19 mouse cellular contexts compared by ENCODE assay signal in genomic region chr11:75383529-75383928, GRCm38 (mm10). TPM values are rescaled to one million over a fixed set of nuclear protein-coding genes. Genes with fewer than 3 reads are reported as not detected.
DNase-seq lines count a peak whose midpoint lies in the region; ATAC-seq and TF ChIP-seq lines count a peak whose summit lies in the region.
"Not testable (repeated sequence)": the region's sequence is repeated elsewhere in the genome, so short reads cannot be mapped to it uniquely, and the experiment has no call there.
"Had no signal": no experiment of that assay in that cellular context is flagged by ENCODE, and none has a peak within 500 bp of the region (broad histone marks: within the 10 kb centered on the region; RNA-seq: fewer than 3 reads in every experiment).

No protein-coding gene starts in this region.

- DNase-seq in 3134 (ENCODE audit: extremely low read depth, insufficient read length, low spot score): peak; percentile 62
- peak; percentile 76 for DNase-seq in NIH3T3 (ENCODE audit: low read depth)
- peak; percentile 57 for DNase-seq in adrenal gland, adult 2 months
- DNase-seq in c-Kit-positive CD71-negative TER-119-negative erythroid progenitor cells, embryonic 14.5 days (ENCODE audit: low read depth): peak; percentile 32
- peak; percentile 20 for DNase-seq in liver, embryonic 13.5 days

- H3K4me1 ChIP-seq in ES-Bruce4 (ENCODE audit: control insufficient read depth, insufficient read depth, low read length); liver, embryonic 13.5 days (replicated peaks): not testable (repeated sequence)

- not testable (repeated sequence) for TF ChIP-seq EP300 in ES-Bruce4 (IDR thresholded peaks at IDR 0.05; ENCODE audit: insufficient read depth, low read depth, low read length)

- TF ChIP-seq POLR2A in ES-Bruce4 (IDR thresholded peaks at IDR 0.05; ENCODE audit: insufficient read depth, low read length): not testable (repeated sequence)

- whole genome bisulfite sequencing in liver, embryonic 13.5 days (ENCODE audit: insufficient replicate concordance): 10% methylated on average over 3 of the region's 3 CpGs

- ATAC-seq in erythroblast, adult 5-6 weeks (replicated peaks; ENCODE audit: low FRiP score, poor library complexity, severe bottlenecking): peak; percentile 79
- ATAC-seq in liver, embryonic 13.5 days (ENCODE audit: low read depth): not testable (repeated sequence)
- 0 out of 2 replicates have a peak, but pooled peaks have one; percentile 44 for ATAC-seq in megakaryocyte-erythroid progenitor cell, adult 5-6 weeks (replicated peaks; ENCODE audit: low FRiP score, low TSS enrichment, poor library complexity, severe bottlenecking)

- H3K4me3 ChIP-seq in ES-Bruce4 (ENCODE audit: low read depth, low read length); liver, embryonic 13.5 days (replicated peaks): not testable (repeated sequence)

- H3K27ac ChIP-seq in ES-Bruce4 (ENCODE audit: insufficient read depth, low read length): peak overlapping the region; percentile 99
- H3K27ac ChIP-seq in liver, embryonic 13.5 days: peak overlapping the region; percentile 56

- H3K36me3 ChIP-seq in ES-Bruce4 (ENCODE audit: control insufficient read depth, insufficient read depth, low read length, poor library complexity, severe bottlenecking): not testable (repeated sequence)
- peaks cover 12% of the 10 kb centered on the region for H3K36me3 ChIP-seq in liver, embryonic 13.5 days

- not testable (repeated sequence) for H3K4me2 ChIP-seq in liver, embryonic 13.5 days

- not testable (repeated sequence) for H3K27me3 ChIP-seq in ES-Bruce4 (ENCODE audit: control insufficient read depth, insufficient read depth, low read length, poor library complexity, severe bottlenecking); liver, embryonic 13.5 days

- not testable (repeated sequence) for TF ChIP-seq CTCF in ES-Bruce4 (IDR thresholded peaks at IDR 0.05; ENCODE audit: low read depth, low read length)

- not testable (repeated sequence) for H3K9ac ChIP-seq in ES-Bruce4 (ENCODE audit: low read depth, poor library complexity, severe bottlenecking); liver, embryonic 13.5 days

- not testable (repeated sequence) for H3K9me3 ChIP-seq in ES-Bruce4 (replicated peaks; ENCODE audit: control insufficient read depth, insufficient read depth, low read length, poor library complexity, severe bottlenecking); liver, embryonic 13.5 days (replicated peaks)

RNA-seq across cellular contexts. Expression of gene Smyd4, which starts 35.3 kb away (rescaled TPM):
- polyA plus RNA-seq in ES-Bruce4 (2011; ENCODE audit: insufficient read depth, insufficient read length, low read depth, missing spikeins): 9.1 and 11.2 TPM in 2 replicates
- 10 to 100 TPM in 1 of 2 experiments, 1 to 10 TPM in 1; 5.2 to 12.5 TPM for total RNA-seq in adrenal gland, adult 2 months (2021)
- 6.3 and 6.8 TPM in 2 replicates for polyA plus RNA-seq in adrenal gland, adult 2 months (2012; rRNA removed)
- total RNA-seq in erythroblast, adult 5-6 weeks (2015; ENCODE audit: low replicate concordance): 4.0 and 8.5 TPM in 2 replicates
- total RNA-seq in erythroblast, adult 5-6 weeks (2017; ENCODE audit: low replicate concordance): 1.4 and 2.9 TPM in 2 replicates
- 5.1 and 6.6 TPM in 2 replicates for polyA plus RNA-seq in liver, embryonic 13.5 days (2015; fragmentation: Nextera tagmentation; extraction: Ambion mirVana)
- 4.0 and 12.1 TPM in 2 replicates for total RNA-seq in megakaryocyte-erythroid progenitor cell, adult 5-6 weeks (2014; fragmentation: Nextera tagmentation)
- total RNA-seq in megakaryocyte-erythroid progenitor cell, adult 5-6 weeks (2017): 9.2 and 16.7 TPM in 2 replicates

RNA-seq across cellular contexts. Expression of gene Rpa1, which starts 35.4 kb away (rescaled TPM):
- polyA plus RNA-seq in ES-Bruce4 (2011; ENCODE audit: insufficient read depth, insufficient read length, low read depth, missing spikeins): 127 and 155 TPM in 2 replicates
- 10 to 100 TPM; 35.6 to 54.9 TPM for total RNA-seq in adrenal gland, adult 2 months (2021)
- polyA plus RNA-seq in adrenal gland, adult 2 months (2012; rRNA removed): 11.8 and 16.4 TPM in 2 replicates
- total RNA-seq in erythroblast, adult 5-6 weeks (2015; ENCODE audit: low replicate concordance): 7.5 and 15.7 TPM in 2 replicates
- 47.8 and 64.4 TPM in 2 replicates for total RNA-seq in erythroblast, adult 5-6 weeks (2017; ENCODE audit: low replicate concordance)
- polyA plus RNA-seq in liver, embryonic 13.5 days (2015; fragmentation: Nextera tagmentation; extraction: Ambion mirVana): 113 and 137 TPM in 2 replicates
- total RNA-seq in megakaryocyte-erythroid progenitor cell, adult 5-6 weeks (2014; fragmentation: Nextera tagmentation): 96.8 and 101 TPM in 2 replicates
- total RNA-seq in megakaryocyte-erythroid progenitor cell, adult 5-6 weeks (2017): 168 and 179 TPM in 2 replicates

RNA-seq across cellular contexts. Expression of gene Serpinf1, which starts 39.0 kb away (rescaled TPM):
- polyA plus RNA-seq in ES-Bruce4 (2011; ENCODE audit: insufficient read depth, insufficient read length, low read depth, missing spikeins): 4.9 and 6.0 TPM in 2 replicates
- 10 to 100 TPM; 21.4 to 31.3 TPM for total RNA-seq in adrenal gland, adult 2 months (2021)
- 43.7 and 74.1 TPM in 2 replicates for polyA plus RNA-seq in adrenal gland, adult 2 months (2012; rRNA removed)
- total RNA-seq in erythroblast, adult 5-6 weeks (2015; ENCODE audit: low replicate concordance): 3.8 and 10.4 TPM in 2 replicates
- total RNA-seq in erythroblast, adult 5-6 weeks (2017; ENCODE audit: low replicate concordance): 3.7 and 4.9 TPM in 2 replicates
- 179 and 181 TPM in 2 replicates for polyA plus RNA-seq in liver, embryonic 13.5 days (2015; fragmentation: Nextera tagmentation; extraction: Ambion mirVana)
- 0.59 TPM in 1 of 2 replicates, not detected in the other for total RNA-seq in megakaryocyte-erythroid progenitor cell, adult 5-6 weeks (2014; fragmentation: Nextera tagmentation)
- total RNA-seq in megakaryocyte-erythroid progenitor cell, adult 5-6 weeks (2017): 0.47 and 6.4 TPM in 2 replicates
- total RNA-seq: monocyte, adult 5-6 weeks had no signal

RNA-seq across cellular contexts. Expression of gene Serpinf2, which starts 55.9 kb away (rescaled TPM):
- not detected in 2 replicates for polyA plus RNA-seq in ES-Bruce4 (2011; ENCODE audit: insufficient read depth, insufficient read length, low read depth, missing spikeins)
- 1 to 10 TPM in 1 of 2 experiments, not detected in 1; 2.6 TPM for total RNA-seq in adrenal gland, adult 2 months (2021)
- 0.09 and 1.2 TPM in 2 replicates for polyA plus RNA-seq in adrenal gland, adult 2 months (2012; rRNA removed)
- 4.6 TPM in 1 of 2 replicates, not detected in the other for total RNA-seq in erythroblast, adult 5-6 weeks (2015; ENCODE audit: low replicate concordance)
- 0.70 and 0.94 TPM in 2 replicates for total RNA-seq in erythroblast, adult 5-6 weeks (2017; ENCODE audit: low replicate concordance)
- 372 and 430 TPM in 2 replicates for polyA plus RNA-seq in liver, embryonic 13.5 days (2015; fragmentation: Nextera tagmentation; extraction: Ambion mirVana)
- 1.3 TPM in 1 of 2 replicates, not detected in the other for total RNA-seq in megakaryocyte-erythroid progenitor cell, adult 5-6 weeks (2014; fragmentation: Nextera tagmentation)
- not detected in 2 replicates for total RNA-seq in megakaryocyte-erythroid progenitor cell, adult 5-6 weeks (2017)
- total RNA-seq: heart, postnatal 14 days; left cerebral cortex, postnatal 10 days had no signal
- polyA plus RNA-seq: forebrain, embryonic 12.5 days; forebrain, postnatal 0 days; heart, embryonic 14.5 days; hindbrain, embryonic 10.5 days; inflammation-experienced regulatory T-cells, adult 6 months; limb, embryonic 10.5 days; midbrain, embryonic 14.5 days; thymus, postnatal 0 days had no signal

Comparison
In these comparisons a context has a peak if more than half of its experiments do, and no peak if none do; other contexts are left out.
1. DNase-seq: peak in every context shown above with its lines; median percentile 76 in NIH3T3; 62 in 3134; 57 in adrenal gland, adult 2 months; 32 in c-Kit-positive CD71-negative TER-119-negative erythroid progenitor cells, embryonic 14.5 days; 20 in liver, embryonic 13.5 days.